Mouse (Mus musculus): ENCODE measurements at regions not wholly inside any gene's neighbourhood (a gene's known extent, or its start where the extent isn't known, plus 50 kb on each side); places are given as distances from the start of the nearest gene placed in this dataset.

GRCm38 (mm10) chr2:75039066-75039465 lies 213.5 kb downstream of the Mtx2 start:
- Histone ChIP-seq H3K27ac (no peak overlapping the region), H3K9me3 (no peaks in the 10 kb centered on the region), H3K9ac (no peak overlapping the region), H3K4me1 (no peaks in the 10 kb centered on the region), H3K36me3 (replicated peaks) (no peaks in the 10 kb centered on the region), H3K4me3 (no peak overlapping the region), H3K27me3 (replicated peaks) (no peaks in the 10 kb centered on the region), H3K4me2 (no peak overlapping the region)
- WGBS: 73% methylated on average over 3 of the region's 3 CpGs
- ATAC-seq (replicated peaks): no peak

GRCm38 (mm10) chr2:75046892-75047291 lies 221.3 kb downstream of the Mtx2 start:
- WGBS: 82% methylated on average over 6 of the region's 6 CpGs
- H3K4me1 ChIP-seq: no peaks in the 10 kb centered on the region
- no peaks in the 10 kb centered on the region for H3K9me3 ChIP-seq
- H3K4me3 ChIP-seq: no peak overlapping the region
- ATAC-seq (replicated peaks): no peak
- H3K27me3 ChIP-seq (replicated peaks): no peaks in the 10 kb centered on the region
- H3K9ac ChIP-seq: no peak overlapping the region
- H3K4me2 ChIP-seq: no peak overlapping the region
- no peak overlapping the region for H3K27ac ChIP-seq
- H3K36me3 ChIP-seq (replicated peaks): no peaks in the 10 kb centered on the region

- Histone ChIP-seq H3K36me3 (replicated peaks) (no peaks in the 10 kb centered on the region), H3K9ac (no peak overlapping the region), H3K27me3 (replicated peaks) (no peaks in the 10 kb centered on the region), H3K9me3 (no peaks in the 10 kb centered on the region), H3K4me2 (no peak overlapping the region), H3K4me3 (no peak overlapping the region), H3K27ac (no peak overlapping the region), H3K4me1 (no peaks in the 10 kb centered on the region)
- 34% methylated on average over 6 of the region's 6 CpGs for WGBS
- no peak for ATAC-seq (replicated peaks)
Observed at GRCm38 (mm10) chr2:75048071-75048470, 222.5 kb downstream of the Mtx2 start.

GRCm38 (mm10) chr2:75054474-75055186 lies 229.0 kb downstream of the Mtx2 start:
- peak overlapping the region; percentile 28 for H3K9ac ChIP-seq
- 24% methylated on average over 14 of the region's 14 CpGs for WGBS
- H3K27me3 ChIP-seq (replicated peaks): peaks cover 4% of the 10 kb centered on the region
- peak; percentile 85 for ATAC-seq (replicated peaks)
- H3K4me3 ChIP-seq: peak overlapping the region; percentile 31
- peaks cover 4% of the 10 kb centered on the region for H3K4me1 ChIP-seq
- H3K4me2 ChIP-seq: peak overlapping the region; percentile 61
- peak overlapping the region; percentile 26; the same call in 1 of the 2 replicates for H3K27ac ChIP-seq
- no peaks in the 10 kb centered on the region for H3K9me3 ChIP-seq
- H3K36me3 ChIP-seq (replicated peaks): no peaks in the 10 kb centered on the region

GRCm38 (mm10) chr2:75055187-75055543 lies 229.6 kb downstream of the Mtx2 start:
- Histone ChIP-seq H3K4me1 (peaks cover 4% of the 10 kb centered on the region), H3K4me2 (peak overlapping the region; percentile 61), H3K27me3 (replicated peaks) (peaks cover 4% of the 10 kb centered on the region), H3K4me3 (peak overlapping the region; percentile 31), H3K9me3 (no peaks in the 10 kb centered on the region), H3K36me3 (replicated peaks) (no peaks in the 10 kb centered on the region), H3K27ac (no peak overlapping the region), H3K9ac (peak overlapping the region; percentile 28; the same call in 1 of the 2 replicates)
- 0% methylated on average over 6 of the region's 6 CpGs for WGBS
- ATAC-seq (replicated peaks): 0 out of 2 replicates have a peak, but pooled peaks have one; percentile 40

- ATAC-seq (replicated peaks): no peak
- H3K27me3 ChIP-seq (replicated peaks): peaks cover 4% of the 10 kb centered on the region
- H3K36me3 ChIP-seq (replicated peaks): no peaks in the 10 kb centered on the region
- H3K4me1 ChIP-seq: peaks cover 25% of the 10 kb centered on the region
- peak overlapping the region; percentile 49; the same call in 1 of the 2 replicates for H3K27ac ChIP-seq
- H3K9me3 ChIP-seq: no peaks in the 10 kb centered on the region
- H3K9ac ChIP-seq: no peak overlapping the region
- WGBS: 44% methylated on average over 7 of the region's 7 CpGs
- 0 out of 2 replicates have a peak overlapping the region, but pooled peaks have one; percentile 4 for H3K4me2 ChIP-seq
- no peak overlapping the region for H3K4me3 ChIP-seq
Observed at GRCm38 (mm10) chr2:75061009-75061408, 235.4 kb downstream of the Mtx2 start.

GRCm38 (mm10) chr2:75061456-75062188 lies 236.0 kb downstream of the Mtx2 start:
- Histone ChIP-seq H3K27me3 (replicated peaks) (no peaks in the 10 kb centered on the region; the same call in 1 of the 2 replicates), H3K4me1 (peaks cover 25% of the 10 kb centered on the region), H3K27ac (peak overlapping the region; percentile 78), H3K4me3 (no peak overlapping the region), H3K4me2 (no peak overlapping the region; the same call in 1 of the 2 replicates), H3K9ac (no peak overlapping the region), H3K9me3 (no peaks in the 10 kb centered on the region), H3K36me3 (replicated peaks) (no peaks in the 10 kb centered on the region)
- no peak for ATAC-seq (replicated peaks)
- 56% methylated on average over 12 of the region's 12 CpGs for WGBS

- H3K4me3 ChIP-seq: no peak overlapping the region
- no peaks in the 10 kb centered on the region for H3K9me3 ChIP-seq
- no peak overlapping the region for H3K4me2 ChIP-seq
- peak overlapping the region; percentile 78 for H3K27ac ChIP-seq
- H3K9ac ChIP-seq: no peak overlapping the region
- 80% methylated on average over 7 of the region's 7 CpGs for WGBS
- H3K27me3 ChIP-seq (replicated peaks): no peaks in the 10 kb centered on the region; the same call in 1 of the 2 replicates
- peaks cover 25% of the 10 kb centered on the region for H3K4me1 ChIP-seq
- ATAC-seq (replicated peaks): no peak
- no peaks in the 10 kb centered on the region for H3K36me3 ChIP-seq (replicated peaks)
Observed at GRCm38 (mm10) chr2:75062189-75062510, 236.5 kb downstream of the Mtx2 start.

- Histone ChIP-seq H3K9ac (no peak overlapping the region), H3K4me1 (peaks cover 25% of the 10 kb centered on the region), H3K9me3 (no peaks in the 10 kb centered on the region), H3K27me3 (replicated peaks) (no peaks in the 10 kb centered on the region), H3K4me3 (no peak overlapping the region), H3K27ac (peak overlapping the region; percentile 65), H3K4me2 (no peak overlapping the region), H3K36me3 (replicated peaks) (no peaks in the 10 kb centered on the region)
- WGBS: 76% methylated on average over 10 of the region's 10 CpGs
- no peak for ATAC-seq (replicated peaks)
Observed at GRCm38 (mm10) chr2:75064406-75065115, 239.0 kb downstream of the Mtx2 start.

- Histone ChIP-seq H3K36me3 (replicated peaks) (no peaks in the 10 kb centered on the region), H3K4me2 (no peak overlapping the region), H3K4me1 (peaks cover 25% of the 10 kb centered on the region), H3K9me3 (no peaks in the 10 kb centered on the region), H3K4me3 (no peak overlapping the region), H3K9ac (no peak overlapping the region), H3K27ac (peak overlapping the region; percentile 65), H3K27me3 (replicated peaks) (no peaks in the 10 kb centered on the region)
- WGBS: 14% methylated on average over 2 of the region's 2 CpGs
- ATAC-seq (replicated peaks): peak; percentile 77
Observed at GRCm38 (mm10) chr2:75065304-75065703, 239.7 kb downstream of the Mtx2 start.

- no peak overlapping the region for H3K27ac ChIP-seq
- no peaks in the 10 kb centered on the region for H3K9me3 ChIP-seq
- no peak overlapping the region for H3K4me3 ChIP-seq
- H3K4me2 ChIP-seq: no peak overlapping the region
- H3K36me3 ChIP-seq (replicated peaks): no peaks in the 10 kb centered on the region
- H3K27me3 ChIP-seq (replicated peaks): no peaks in the 10 kb centered on the region
- WGBS: 93% methylated on average over 2 of the region's 2 CpGs
- peaks cover 32% of the 10 kb centered on the region for H3K4me1 ChIP-seq
- H3K9ac ChIP-seq: no peak overlapping the region
- no peak for ATAC-seq (replicated peaks)
Observed at GRCm38 (mm10) chr2:75069321-75069720, 243.7 kb downstream of the Mtx2 start.

- Histone ChIP-seq H3K9ac (no peak overlapping the region), H3K27ac (no peak overlapping the region)
- ATAC-seq (replicated peaks): no peak
Observed at GRCm38 (mm10) chr2:75072021-75072420, 246.4 kb downstream of the Mtx2 start.

More at GRCm38 (mm10) chr2:75072021-75072420, 246.4 kb downstream of the Mtx2 start:
- Histone ChIP-seq H3K36me3 (replicated peaks) (no peaks in the 10 kb centered on the region), H3K4me2 (no peak overlapping the region), H3K4me1 (peaks cover 24% of the 10 kb centered on the region), H3K27me3 (replicated peaks) (no peaks in the 10 kb centered on the region), H3K4me3 (no peak overlapping the region), H3K9me3 (no peaks in the 10 kb centered on the region)
- 81% methylated on average over 3 of the region's 3 CpGs for WGBS
